Mouse (Mus musculus) G1E (cell line): ENCODE results near the gene Irx5.

Source experiments
- CTCF ChIP-seq: IDR thresholded peaks from 2 replicates; pipeline ENCODE4 v1.5.1; 2012; ENCODE audit warnings: low read depth, low read length, inconsistent platforms, mixed read lengths
- GATA1 ChIP-seq: IDR thresholded peaks from 2 replicates; pipeline ENCODE4 v1.6.1; 2012; ENCODE audit warnings: borderline replicate concordance, low read length, inconsistent platforms, mixed read lengths
- POLR2AphosphoS5 ChIP-seq: IDR thresholded peaks from 2 replicates; pipeline ENCODE4 v1.6.1; 2012; ENCODE audit warnings: low read depth, low read length, inconsistent platforms; ENCODE audit not compliant: insufficient replicate concordance

- TF ChIP-seq GATA1 = no peak
- no peak for TF ChIP-seq CTCF
- no peak for TF ChIP-seq POLR2AphosphoS5
These were observed 4.3 kb downstream of the Irx5 start for GRCm38 (mm10) chr8:92361546-92362351.
